Mouse (Mus musculus) intestine, embryonic 15.5 days (tissue): ENCODE results near the gene Lmnb2. TPM values are rescaled to one million over a fixed set of nuclear protein-coding genes. Genes with fewer than 3 reads are reported as not detected.

Experiments used
- ATAC-seq: fragments of 200-750 bp; cut with Nextera tagmentation; 2 replicates; pipeline ENCODE4 v1.8.0; 2017; ENCODE audit warnings: moderate TSS enrichment, moderate library complexity
- H3K27ac ChIP-seq: fragments of 300-500 bp; sonication (generic); 2 replicates; pipeline ENCODE4 v1.5.1; 2015; ENCODE audit warnings: mild to moderate bottlenecking, inconsistent platforms
- H3K27me3 ChIP-seq: fragments of 300-500 bp; sonication (generic); replicated peaks from 2 replicates; pipeline ENCODE4 v1.6.1; 2015; ENCODE audit warnings: inconsistent platforms
- H3K36me3 ChIP-seq: fragments of 300-500 bp; sonication (generic); 2 replicates; pipeline ENCODE4 v1.6.1; 2015; ENCODE audit warnings: inconsistent platforms
- H3K4me1 ChIP-seq: fragments of 300-500 bp; sonication (generic); replicated peaks from 2 replicates; pipeline ENCODE4 v1.6.1; 2015; ENCODE audit warnings: inconsistent platforms
- H3K4me2 ChIP-seq: fragments of 300-500 bp; sonication (generic); replicated peaks from 2 replicates; pipeline ENCODE4 v1.6.1; 2015; ENCODE audit warnings: mild to moderate bottlenecking, inconsistent platforms
- H3K4me3 ChIP-seq: fragments of 300-500 bp; sonication (generic); replicated peaks from 2 replicates; pipeline ENCODE4 v1.5.1; 2015; ENCODE audit warnings: inconsistent platforms
- H3K9ac ChIP-seq: fragments of 300-500 bp; sonication (generic); 2 replicates; pipeline ENCODE4 v1.6.1; 2015; ENCODE audit warnings: inconsistent platforms
- H3K9me3 ChIP-seq: fragments of 300-500 bp; sonication (generic); 2 replicates; pipeline ENCODE4 v1.6.1; 2016; ENCODE audit warnings: inconsistent platforms
- WGBS: fragments of 180-500 bp; shearing (Covaris S2); methylation state at CpG from one replicate; pipeline ENCODE4 v1.1.7; 2015; 5-methylcytosine and 5-hydroxymethylcytosine counted together
- polyA plus RNA-seq: library from polyadenylated mRNA; unstranded; fragments of >200 nt; fragmentation: Nextera tagmentation; extraction: Ambion mirVana; gene quantifications from 2 replicates; pipeline ENCODE4 v1.2.1, GENCODE M21; 2015

The Lmnb2 gene
- polyA plus RNA-seq, 1 experiment from 2014 or later, result 41.0 TPM

DNA sequence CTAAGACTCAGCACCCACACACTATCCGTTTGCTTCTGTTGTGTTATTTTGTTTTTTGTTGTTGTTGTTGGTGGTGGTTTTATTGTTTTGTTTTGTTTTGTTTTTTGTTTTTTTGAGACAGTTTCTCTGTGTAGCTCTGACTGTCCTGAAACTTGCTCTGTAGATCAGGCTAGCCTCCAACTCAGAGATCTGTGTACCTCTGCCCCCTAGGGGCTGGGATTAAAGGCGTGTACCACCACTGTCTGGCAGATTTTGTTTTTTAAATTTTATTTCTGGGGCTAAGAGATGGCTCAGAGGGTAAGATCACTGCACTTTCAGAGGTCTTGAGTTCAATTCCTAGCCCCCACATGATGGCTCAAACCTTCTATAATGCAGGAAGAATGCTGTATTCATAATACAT lies 37.1 kb downstream of the Lmnb2 start:
- ATAC-seq, result no peak
- Histone ChIP-seq H3K9ac (no peak overlapping the region), H3K27ac (no peak overlapping the region), H3K9me3 (no peaks in the 10 kb centered on the region), H3K27me3 (no peaks in the 10 kb centered on the region), H3K4me2 (no peak overlapping the region), H3K4me1 (no peaks in the 10 kb centered on the region), H3K36me3 (no peaks in the 10 kb centered on the region), H3K4me3 (no peak overlapping the region)
- 68% methylated on average over 2 of the region's 2 CpGs for WGBS

DNA sequence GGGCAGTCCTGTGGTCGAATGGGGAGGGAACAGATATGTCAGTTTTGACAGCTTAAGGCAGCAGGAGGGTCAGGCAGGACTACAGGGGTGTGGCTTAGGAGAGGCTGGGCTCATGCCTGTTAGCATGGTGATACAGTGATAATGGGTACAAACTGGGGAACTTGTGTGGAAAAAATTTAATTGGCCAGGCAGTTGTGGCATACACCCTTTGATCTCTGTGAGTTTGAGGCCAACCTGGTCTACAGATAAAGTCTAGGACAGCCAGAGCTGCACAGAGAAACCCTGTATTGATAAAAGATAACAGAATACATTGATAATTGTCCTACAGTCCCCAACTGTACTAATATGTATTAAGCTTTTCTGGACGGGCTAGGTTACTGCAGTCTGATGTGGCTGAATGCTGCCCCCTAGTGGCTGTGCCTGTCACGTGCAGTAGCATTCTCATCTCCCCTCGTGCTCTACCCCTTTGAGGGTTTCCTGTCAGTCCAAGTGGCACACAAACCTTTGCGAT lies 37.9 kb downstream of the Lmnb2 start:
- H3K9ac ChIP-seq, result no peak overlapping the region
- no peak overlapping the region for H3K27ac ChIP-seq
- no peak overlapping the region for H3K4me2 ChIP-seq
- no peaks in the 10 kb centered on the region for H3K4me1 ChIP-seq
- no peaks in the 10 kb centered on the region for H3K36me3 ChIP-seq
- WGBS, result 17% methylated on average over 5 of the region's 5 CpGs
- no peak overlapping the region for H3K4me3 ChIP-seq
- no peaks in the 10 kb centered on the region for H3K27me3 ChIP-seq
- ATAC-seq, result peak; percentile 68
- no peaks in the 10 kb centered on the region for H3K9me3 ChIP-seq

DNA sequence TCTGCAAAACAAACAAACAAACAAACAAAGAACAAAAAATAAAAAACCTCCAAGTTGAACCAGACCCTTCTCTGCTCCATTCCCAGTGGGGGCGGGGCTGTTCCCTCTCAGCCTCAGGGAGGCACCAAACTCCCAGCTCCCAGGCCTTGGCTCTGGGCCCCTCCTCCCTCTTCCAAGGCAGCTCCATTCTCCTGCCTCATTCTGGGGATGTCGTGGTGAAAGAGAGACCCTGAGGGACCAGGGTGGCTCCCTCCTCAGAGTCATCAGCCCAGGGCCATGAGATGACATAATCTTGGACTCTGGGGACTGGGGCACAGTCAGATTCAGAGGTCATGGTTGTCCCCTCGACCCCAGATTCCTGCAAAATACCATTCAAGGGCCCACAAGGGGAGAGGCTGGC lies 41.5 kb downstream of the Lmnb2 start:
- 29% methylated on average over 3 of the region's 3 CpGs for WGBS
- Histone ChIP-seq H3K4me2 (no peak overlapping the region), H3K9ac (no peak overlapping the region), H3K4me1 (no peaks in the 10 kb centered on the region), H3K27me3 (no peaks in the 10 kb centered on the region), H3K27ac (no peak overlapping the region), H3K4me3 (no peak overlapping the region), H3K36me3 (no peaks in the 10 kb centered on the region), H3K9me3 (no peaks in the 10 kb centered on the region)
- no peak for ATAC-seq

DNA sequence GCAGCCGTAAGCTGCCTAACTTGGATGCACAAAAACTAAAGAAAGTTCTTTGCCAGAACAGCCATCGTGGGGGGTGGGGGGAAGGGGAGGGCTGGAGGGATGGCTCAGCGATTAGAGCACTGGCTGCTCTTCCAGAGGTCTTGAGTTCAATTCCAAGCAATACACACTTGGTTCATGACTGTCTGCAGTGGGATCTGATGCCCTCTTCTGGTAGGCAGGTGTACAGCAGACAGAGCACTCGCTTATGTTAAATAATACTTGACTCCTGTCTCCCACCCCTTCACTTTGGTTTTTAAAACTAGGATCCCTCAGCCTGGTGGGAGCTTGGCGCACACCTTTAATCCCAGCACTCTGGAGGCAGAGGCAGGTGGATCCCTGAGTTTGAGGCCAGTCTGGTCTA lies 42.0 kb downstream of the Lmnb2 start:
- Histone ChIP-seq H3K4me1 (no peaks in the 10 kb centered on the region), H3K4me3 (no peak overlapping the region), H3K9me3 (no peaks in the 10 kb centered on the region), H3K9ac (no peak overlapping the region), H3K27ac (no peak overlapping the region), H3K27me3 (no peaks in the 10 kb centered on the region), H3K4me2 (no peak overlapping the region), H3K36me3 (no peaks in the 10 kb centered on the region)
- ATAC-seq, result no peak
- 29% methylated on average over 5 of the region's 5 CpGs for WGBS

DNA sequence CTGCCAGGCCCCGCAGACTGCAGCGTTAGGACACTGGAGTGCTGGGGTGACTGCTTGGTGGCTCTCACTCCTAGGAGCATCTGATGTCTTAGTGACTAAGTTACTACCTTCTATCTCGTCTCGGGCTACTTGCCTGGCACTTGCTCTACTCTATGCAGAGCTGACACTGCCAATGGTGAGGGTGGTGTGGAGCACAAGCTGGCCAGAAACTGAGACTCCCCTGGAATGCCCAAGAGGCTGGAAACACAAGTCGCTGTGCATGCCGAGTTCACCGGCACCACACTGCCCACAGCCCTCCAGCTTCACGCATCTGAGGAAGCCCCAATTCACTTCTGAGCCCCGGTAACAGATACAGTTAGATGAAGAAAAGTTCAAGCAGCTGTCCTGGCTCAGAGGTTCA lies 44.0 kb downstream of the Lmnb2 start:
- no peak overlapping the region for H3K27ac ChIP-seq
- no peak overlapping the region for H3K4me2 ChIP-seq
- H3K36me3 ChIP-seq, result no peaks in the 10 kb centered on the region
- no peaks in the 10 kb centered on the region for H3K4me1 ChIP-seq
- 76% methylated on average over 9 of the region's 9 CpGs for WGBS
- no peak for ATAC-seq
- no peaks in the 10 kb centered on the region for H3K9me3 ChIP-seq
- H3K4me3 ChIP-seq, result no peak overlapping the region
- no peak overlapping the region for H3K9ac ChIP-seq
- H3K27me3 ChIP-seq, result no peaks in the 10 kb centered on the region

DNA sequence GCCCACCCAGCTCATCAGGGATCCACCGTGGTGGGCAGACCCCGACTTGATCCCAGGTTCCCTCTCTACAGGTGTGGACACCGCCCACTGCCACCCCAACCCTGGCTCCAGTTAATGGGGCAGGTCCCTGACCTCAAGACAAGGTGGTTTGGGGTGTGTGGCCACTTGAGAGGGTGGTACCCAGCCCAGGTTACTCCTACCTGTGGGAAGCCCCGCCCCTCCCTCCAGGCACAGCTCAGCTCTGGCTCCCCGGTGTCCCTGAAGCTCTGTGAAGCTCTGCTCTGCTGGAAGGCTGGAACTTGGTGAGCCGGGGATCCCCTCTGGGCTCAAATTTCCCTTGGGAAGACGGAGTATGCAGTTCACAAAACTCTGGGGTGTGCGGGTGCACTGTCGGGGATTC lies 46.5 kb downstream of the Lmnb2 start, which contains the start of gene Tmprss9:
Gene Tmprss9, plus strand, starts transcription at position 268 of the 400 bp plus-strand sequence.
- ATAC-seq, result 0 out of 2 replicates have a peak, but pooled peaks have one; percentile 27
- Histone ChIP-seq H3K27me3 (no peaks in the 10 kb centered on the region), H3K9ac (no peak within 1 kb of the TSS), H3K4me2 (no peak within 1 kb of the TSS), H3K9me3 (no peaks in the 10 kb centered on the region), H3K36me3 (peaks cover 3% of the 10 kb centered on the region; the same call in 1 of the 2 replicates), H3K27ac (no peak within 1 kb of the TSS), H3K4me1 (no peaks in the 10 kb centered on the region), H3K4me3 (no peak within 1 kb of the TSS)
- 25% methylated on average over 9 of the region's 9 CpGs for WGBS

DNA sequence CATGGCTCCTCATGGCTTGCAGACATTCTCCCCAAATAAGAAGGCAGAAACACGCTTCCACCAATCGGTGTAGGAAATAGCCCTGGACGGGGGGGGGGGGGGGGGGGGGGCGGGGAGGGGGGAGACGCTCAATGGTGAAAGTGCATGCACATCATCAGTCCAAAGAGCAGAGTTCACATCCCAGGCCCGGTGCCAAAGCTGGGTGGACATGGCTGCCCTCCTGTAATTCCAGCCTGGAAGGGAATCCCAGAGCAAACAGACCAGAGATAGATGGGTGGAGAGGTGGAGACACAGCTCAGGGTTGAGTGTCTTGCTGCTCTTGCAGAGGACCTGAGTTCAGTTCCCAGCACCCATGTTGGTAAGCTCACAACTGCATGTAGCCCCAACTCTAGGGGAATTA lies 47.1 kb downstream of the Lmnb2 start:
- ATAC-seq, result no peak
- no peaks in the 10 kb centered on the region for H3K4me1 ChIP-seq
- no peak overlapping the region for H3K4me2 ChIP-seq
- H3K36me3 ChIP-seq, result peaks cover 3% of the 10 kb centered on the region; the same call in 1 of the 2 replicates
- 61% methylated on average over 3 of the region's 6 CpGs for WGBS
- no peak overlapping the region for H3K9ac ChIP-seq
- no peak overlapping the region for H3K4me3 ChIP-seq
- no peaks in the 10 kb centered on the region for H3K9me3 ChIP-seq
- no peak overlapping the region for H3K27ac ChIP-seq
- H3K27me3 ChIP-seq, result no peaks in the 10 kb centered on the region

DNA sequence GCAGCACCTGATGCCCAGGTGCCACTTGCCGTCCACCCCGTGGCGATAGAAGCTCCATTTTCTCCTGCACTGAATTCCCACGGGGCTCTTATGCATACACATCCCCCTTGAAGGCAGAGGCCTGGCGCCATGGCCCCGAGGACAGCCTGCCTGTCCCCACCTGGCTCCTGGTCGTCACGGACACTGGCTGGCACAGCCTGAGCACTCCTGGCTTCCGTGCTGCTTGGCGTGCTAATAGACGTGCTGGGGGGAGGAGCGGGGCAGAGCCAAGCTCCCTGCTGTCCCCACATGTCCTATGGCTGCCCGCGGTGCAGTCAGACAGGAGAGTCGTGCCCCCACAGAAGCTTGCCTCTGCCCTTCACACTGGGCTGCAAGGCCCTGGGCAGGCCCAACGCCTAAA lies 53.6 kb downstream of the Lmnb2 start:
- Histone ChIP-seq H3K4me3 (no peak overlapping the region), H3K4me2 (no peak overlapping the region), H3K27ac (no peak overlapping the region), H3K27me3 (no peaks in the 10 kb centered on the region), H3K36me3 (peaks cover 22% of the 10 kb centered on the region), H3K4me1 (no peaks in the 10 kb centered on the region), H3K9me3 (no peaks in the 10 kb centered on the region), H3K9ac (no peak overlapping the region)
- ATAC-seq, result no peak
- WGBS, result 89% methylated on average over 16 of the region's 16 CpGs

DNA sequence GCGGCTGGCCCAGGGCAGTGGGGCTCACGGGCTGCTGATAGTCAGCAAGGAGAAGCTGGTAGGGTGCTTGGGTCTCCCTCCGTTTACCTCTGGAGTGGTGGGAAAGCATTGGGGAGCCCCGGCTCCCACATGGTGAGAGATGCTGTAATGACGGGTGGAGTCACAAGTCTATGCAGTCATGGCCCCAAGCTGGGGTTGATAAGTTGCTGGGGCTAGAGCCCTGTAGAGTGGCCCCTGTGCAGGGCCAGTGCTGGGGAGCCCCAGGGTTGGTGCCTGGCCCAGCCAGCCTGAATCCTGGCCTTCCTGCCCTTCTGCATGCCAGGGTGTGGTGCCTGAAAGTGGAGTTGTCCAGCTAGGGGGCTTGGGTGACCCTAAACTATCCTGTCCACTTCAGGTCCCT lies 55.7 kb downstream of the Lmnb2 start:
- Histone ChIP-seq H3K27ac (no peak overlapping the region), H3K9me3 (no peaks in the 10 kb centered on the region), H3K9ac (no peak overlapping the region), H3K4me1 (peaks cover 5% of the 10 kb centered on the region), H3K36me3 (peaks cover 19% of the 10 kb centered on the region; the same call in 1 of the 2 replicates), H3K27me3 (no peaks in the 10 kb centered on the region), H3K4me3 (no peak overlapping the region), H3K4me2 (no peak overlapping the region)
- 90% methylated on average over 5 of the region's 5 CpGs for WGBS
- ATAC-seq, result no peak

DNA sequence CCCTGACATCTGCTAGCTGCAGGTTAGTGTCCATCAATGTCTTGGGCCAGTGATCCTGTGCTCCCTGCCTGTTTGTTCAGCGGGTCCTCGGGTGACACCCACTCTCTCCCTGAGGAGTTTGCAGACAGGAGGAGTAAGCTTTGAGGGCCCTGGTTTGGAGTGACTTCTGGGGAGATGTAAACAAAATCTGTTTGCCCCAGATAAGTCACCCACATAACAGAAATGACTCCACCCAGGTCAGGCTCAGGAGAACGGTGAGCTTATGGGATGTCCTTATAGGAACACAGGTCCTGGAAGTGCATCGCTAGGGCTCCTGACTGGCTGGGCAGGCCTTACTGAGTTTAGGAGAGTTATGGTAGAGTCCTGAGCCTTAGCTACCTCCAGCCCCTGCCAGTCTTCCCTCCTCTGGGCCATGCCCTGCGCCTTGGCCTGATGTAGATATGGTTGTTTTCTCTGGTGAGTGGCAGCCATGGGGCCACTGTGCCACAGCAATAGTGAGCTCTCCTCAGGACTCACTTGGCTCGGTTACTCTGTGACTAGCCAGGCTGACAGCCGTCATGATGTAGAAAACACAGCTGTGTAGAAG lies 59.6 kb downstream of the Lmnb2 start:
- WGBS, result 68% methylated on average over 7 of the region's 7 CpGs
- Histone ChIP-seq H3K27ac (no peak overlapping the region), H3K4me3 (no peak overlapping the region), H3K4me2 (no peak overlapping the region), H3K27me3 (no peaks in the 10 kb centered on the region), H3K9me3 (no peaks in the 10 kb centered on the region), H3K9ac (no peak overlapping the region), H3K36me3 (peaks cover 12% of the 10 kb centered on the region; the same call in 1 of the 2 replicates), H3K4me1 (peaks cover 36% of the 10 kb centered on the region)
- peak; percentile 15; the same call in 1 of the 2 replicates for ATAC-seq

DNA sequence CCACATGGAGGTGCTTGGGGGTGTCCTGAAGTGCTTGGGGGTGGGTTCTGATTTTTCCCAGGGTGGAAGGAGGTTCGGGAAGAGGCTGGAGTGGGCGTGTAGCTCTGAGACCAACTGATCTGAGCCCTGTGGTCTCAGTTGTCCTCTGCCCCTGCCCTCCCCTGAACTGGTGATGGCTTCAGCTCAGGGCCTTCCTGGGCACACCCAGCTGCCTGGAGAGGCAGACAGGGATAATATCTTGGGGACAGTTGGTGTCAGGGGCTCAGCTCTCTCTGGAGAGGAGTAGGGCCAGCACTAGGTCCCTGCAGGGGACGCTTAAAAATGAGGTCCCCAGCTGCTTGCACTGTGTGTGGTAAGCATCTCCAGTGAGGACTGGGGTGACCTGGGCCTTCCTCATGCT lies 60.2 kb downstream of the Lmnb2 start:
- no peak overlapping the region for H3K4me3 ChIP-seq
- ATAC-seq, result peak; percentile 7; the same call in 1 of the 2 replicates
- no peak overlapping the region for H3K27ac ChIP-seq
- no peaks in the 10 kb centered on the region for H3K27me3 ChIP-seq
- no peak overlapping the region for H3K4me2 ChIP-seq
- H3K36me3 ChIP-seq, result peaks cover 12% of the 10 kb centered on the region; the same call in 1 of the 2 replicates
- H3K4me1 ChIP-seq, result peaks cover 40% of the 10 kb centered on the region
- H3K9me3 ChIP-seq, result no peaks in the 10 kb centered on the region
- H3K9ac ChIP-seq, result no peak overlapping the region
- 68% methylated on average over 3 of the region's 3 CpGs for WGBS

DNA sequence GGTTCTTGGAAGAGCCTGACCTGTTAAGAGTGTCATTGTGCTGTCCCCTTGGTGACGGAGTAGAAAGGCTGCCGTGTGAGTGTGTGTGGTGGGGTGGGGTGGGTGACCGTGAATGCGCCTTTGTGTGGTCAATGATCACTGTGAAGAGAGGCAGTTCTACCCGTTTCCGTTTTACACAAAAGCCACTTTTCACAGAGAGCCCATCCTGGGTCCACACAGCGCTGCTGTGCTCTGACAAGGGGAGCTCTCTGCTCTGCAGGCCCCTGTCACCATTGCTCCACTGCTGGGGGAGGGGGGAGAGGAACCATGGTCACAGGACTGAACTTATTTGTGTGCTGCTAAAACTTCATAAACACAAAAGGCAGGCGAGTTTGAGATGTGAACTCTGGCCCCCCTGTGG lies 60.7 kb downstream of the Lmnb2 start:
- Histone ChIP-seq H3K4me2 (no peak overlapping the region), H3K4me1 (peaks cover 40% of the 10 kb centered on the region), H3K9me3 (no peaks in the 10 kb centered on the region), H3K4me3 (no peak overlapping the region), H3K27ac (no peak overlapping the region), H3K27me3 (no peaks in the 10 kb centered on the region), H3K9ac (no peak overlapping the region), H3K36me3 (peaks cover 9% of the 10 kb centered on the region)
- no peak for ATAC-seq
- WGBS, result 61% methylated on average over 8 of the region's 8 CpGs

DNA sequence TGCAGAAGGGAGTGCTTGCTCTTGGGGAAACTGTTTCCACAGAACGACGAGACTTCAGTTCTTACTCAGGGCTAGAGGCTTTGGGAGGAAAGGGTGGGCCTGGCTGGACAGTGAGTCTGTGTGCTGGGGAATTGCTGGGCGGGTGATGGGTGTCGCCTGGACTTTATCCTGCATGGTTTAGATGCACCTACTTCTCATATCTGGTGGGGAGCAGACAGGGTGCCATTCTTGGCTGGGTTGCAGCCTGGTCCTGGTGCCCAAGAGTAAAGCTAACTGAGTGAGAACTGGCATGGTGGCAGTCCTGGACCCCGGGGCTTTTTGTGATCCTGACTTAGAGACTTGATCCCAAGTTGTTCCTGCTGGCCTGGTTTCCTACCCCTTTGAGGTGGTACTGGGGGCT lies 61.1 kb downstream of the Lmnb2 start:
- Histone ChIP-seq H3K36me3 (peaks cover 13% of the 10 kb centered on the region), H3K27me3 (no peaks in the 10 kb centered on the region), H3K4me3 (no peak overlapping the region), H3K9ac (no peak overlapping the region), H3K27ac (0 out of 2 replicates have a peak overlapping the region, but pooled peaks have one; percentile 6), H3K4me1 (peaks cover 40% of the 10 kb centered on the region), H3K9me3 (no peaks in the 10 kb centered on the region), H3K4me2 (peak overlapping the region; percentile 98)
- ATAC-seq, result 0 out of 2 replicates have a peak, but pooled peaks have one; percentile 23
- 57% methylated on average over 5 of the region's 5 CpGs for WGBS
